In genomic region chr9:22056303-22056910, GRCm38 (mm10) we compare ENCODE assay signal across 25 mouse cellular contexts. TPM values are rescaled to one million over a fixed set of nuclear protein-coding genes. Genes with fewer than 3 reads are reported as not detected.
DNase-seq lines count a peak whose midpoint lies in the region; ATAC-seq and TF ChIP-seq lines count a peak whose summit lies in the region.
"Had no signal": no experiment of that assay in that cellular context is flagged by ENCODE, and none has a peak within 500 bp of the region (broad histone marks: within the 10 kb centered on the region; RNA-seq: fewer than 3 reads in every experiment).

No protein-coding gene starts in this region.

- no peak for TF ChIP-seq EP300 in liver, postnatal 0 days (IDR thresholded peaks at IDR 0.05; ENCODE audit: low read depth)

- no peak overlapping the region for H3K4me3 ChIP-seq in liver, adult 2 months (ENCODE audit: insufficient read depth, low read depth, low read length)
- no peak overlapping the region for H3K4me3 ChIP-seq in liver, postnatal 0 days (ENCODE audit: low read depth, low read length)
- no peak overlapping the region for H3K4me3 ChIP-seq in midbrain, embryonic 15.5 days
- H3K4me3 ChIP-seq: embryonic facial prominence, embryonic 15.5 days; erythroblast, embryonic 14.5 days; forebrain, embryonic 10.5 days; gastrocnemius, adult 2 months; heart, embryonic 12.5 days; hindbrain, embryonic 15.5 days had no signal

- no peak for TF ChIP-seq CTCF in liver, adult 2 months (IDR thresholded peaks at IDR 0.05; ENCODE audit: low read depth, low read length)
- no peak for TF ChIP-seq CTCF in liver, postnatal 0 days (IDR thresholded peaks at IDR 0.05; ENCODE audit: low read depth)

- peak; percentile 43 for DNase-seq in kidney, adult 18-20 months
- no peak for DNase-seq in kidney, postnatal 10 days
- DNase-seq in liver, adult 2 months (ENCODE audit: extremely low read depth, low read depth, low spot score): peak; percentile 82
- no peak for DNase-seq in liver, postnatal 0 days
- peak; percentile 47 for DNase-seq in kidney, postnatal 14 days
- DNase-seq in kidney, postnatal 36 days: peak; percentile 67 to 75
- DNase-seq: adrenal gland, adult 8-10 months; embryo, embryonic 11 days; gastrocnemius, adult 2 months; gastrocnemius, postnatal 25 days had no signal

- 25% methylated on average over 9 of the region's 9 CpGs for WGBS in liver, adult 2 months
- WGBS in liver, postnatal 0 days (ENCODE audit: insufficient replicate concordance): 63% methylated on average over 9 of the region's 9 CpGs
- WGBS in midbrain, embryonic 15.5 days: 79% methylated on average over 9 of the region's 9 CpGs

- H3K4me1 ChIP-seq in liver, adult 2 months (ENCODE audit: control insufficient read depth, insufficient read depth, low read length): peaks cover 7% of the 10 kb centered on the region; the same call in 1 of the 2 replicates
- H3K4me1 ChIP-seq in liver, postnatal 0 days (ENCODE audit: insufficient read depth): peaks cover 17% of the 10 kb centered on the region
- peaks cover 17% of the 10 kb centered on the region for H3K4me1 ChIP-seq in midbrain, embryonic 15.5 days

- 0 out of 2 replicates have a peak, but pooled peaks cover 2% of the 10 kb centered on the region for H3K36me3 ChIP-seq in liver, adult 2 months (ENCODE audit: control insufficient read depth, insufficient read depth, low read length)
- H3K36me3 ChIP-seq in liver, postnatal 0 days (replicated peaks; ENCODE audit: insufficient read depth, low read length): peaks cover 24% of the 10 kb centered on the region
- peaks cover 12% of the 10 kb centered on the region; the same call in 1 of the 2 replicates for H3K36me3 ChIP-seq in midbrain, embryonic 15.5 days (replicated peaks)

- TF ChIP-seq POLR2A in liver, adult 2 months (IDR thresholded peaks at IDR 0.05; ENCODE audit: extremely low read depth, insufficient read depth, low read length): no peak

- no peak overlapping the region for H3K9ac ChIP-seq in liver, adult 2 months (ENCODE audit: low read depth, low read length)
- H3K9ac ChIP-seq in liver, postnatal 0 days (replicated peaks): no peak overlapping the region
- no peak overlapping the region for H3K9ac ChIP-seq in midbrain, embryonic 15.5 days
- H3K9ac ChIP-seq: embryonic facial prominence, embryonic 15.5 days; heart, embryonic 12.5 days; hindbrain, embryonic 15.5 days had no signal

- ATAC-seq in liver, postnatal 0 days: no peak
- no peak for ATAC-seq in midbrain, embryonic 15.5 days (replicated peaks)
- ATAC-seq: forebrain, embryonic 14.5 days had no signal

- no peaks in the 10 kb centered on the region for H3K79me2 ChIP-seq in liver, adult 2 months (ENCODE audit: control insufficient read depth, insufficient read depth, low read length)

- H3K27ac ChIP-seq in liver, adult 2 months (replicated peaks; ENCODE audit: insufficient read depth, low read depth, low read length): peak overlapping the region; percentile 17; the same call in 1 of the 2 replicates
- H3K27ac ChIP-seq in liver, postnatal 0 days (ENCODE audit: low read depth): no peak overlapping the region
- H3K27ac ChIP-seq in midbrain, embryonic 15.5 days: no peak overlapping the region
- H3K27ac ChIP-seq: embryonic facial prominence, embryonic 15.5 days; forebrain, embryonic 10.5 days; gastrocnemius, adult 2 months; hindbrain, embryonic 15.5 days had no signal

- H3K9me3 ChIP-seq in liver, postnatal 0 days (ENCODE audit: low read length): no peaks in the 10 kb centered on the region
- no peaks in the 10 kb centered on the region for H3K9me3 ChIP-seq in midbrain, embryonic 15.5 days
- H3K9me3 ChIP-seq: embryonic facial prominence, embryonic 15.5 days; forebrain, embryonic 10.5 days; heart, embryonic 12.5 days; hindbrain, embryonic 15.5 days had no signal

- H3K4me2 ChIP-seq in liver, postnatal 0 days (ENCODE audit: low read depth, low read length): no peak overlapping the region
- no peak overlapping the region for H3K4me2 ChIP-seq in midbrain, embryonic 15.5 days
- H3K4me2 ChIP-seq: embryonic facial prominence, embryonic 15.5 days; heart, embryonic 12.5 days; hindbrain, embryonic 15.5 days had no signal

- peaks cover 6% of the 10 kb centered on the region for H3K27me3 ChIP-seq in liver, adult 2 months (ENCODE audit: control insufficient read depth, insufficient read depth, low read length)
- H3K27me3 ChIP-seq in liver, postnatal 0 days (ENCODE audit: insufficient read depth, low read length): peaks cover 37% of the 10 kb centered on the region
- H3K27me3 ChIP-seq in midbrain, embryonic 15.5 days (replicated peaks): no peaks in the 10 kb centered on the region
- H3K27me3 ChIP-seq: hindbrain, embryonic 15.5 days had no signal

RNA-seq across cellular contexts. Expression of gene Elavl3, which starts 4.6 kb away (rescaled TPM):
- total RNA-seq in liver, adult 2 months (2014; rRNA removed): not detected in 2 replicates
- polyA plus RNA-seq in liver, adult 2 months (2012; rRNA removed): not detected in 2 replicates
- polyA plus RNA-seq in liver, postnatal 0 days (2015; fragmentation: Nextera tagmentation; extraction: Ambion mirVana): not detected in 2 replicates
- polyA plus RNA-seq in midbrain, embryonic 15.5 days (2015; fragmentation: Nextera tagmentation; extraction: Ambion mirVana): 110 and 113 TPM in 2 replicates
- total RNA-seq: common myeloid progenitor, adult 5-6 weeks; gastrocnemius, adult 2 months had no signal

RNA-seq across cellular contexts. Expression of gene Gm49318, which starts 14.7 kb away (rescaled TPM):
- total RNA-seq in liver, adult 2 months (2014; rRNA removed): not detected in 2 replicates
- not detected in 2 replicates for polyA plus RNA-seq in liver, adult 2 months (2012; rRNA removed)
- polyA plus RNA-seq in liver, postnatal 0 days (2015; fragmentation: Nextera tagmentation; extraction: Ambion mirVana): not detected in 2 replicates
- not detected in 2 replicates for polyA plus RNA-seq in midbrain, embryonic 15.5 days (2015; fragmentation: Nextera tagmentation; extraction: Ambion mirVana)
- total RNA-seq: adrenal gland, postnatal 4 days; common myeloid progenitor, adult 5-6 weeks; G1E; gastrocnemius, adult 2 months; gastrocnemius, postnatal 25 days; granulocyte monocyte progenitor cell, adult 5-6 weeks; heart, postnatal 25 days had no signal
- polyA plus RNA-seq: brain, embryonic 14.5 days; embryonic facial prominence, embryonic 11.5 days; embryonic facial prominence, embryonic 15.5 days; erythroblast, embryonic 14.5 days; forebrain, embryonic 10.5 days; forebrain, embryonic 14.5 days; G1E; heart, embryonic 12.5 days; heart, embryonic 16.5 days; hindbrain, embryonic 15.5 days had no signal

RNA-seq across cellular contexts. Expression of gene Zfp653, which starts 14.8 kb away (rescaled TPM):
- total RNA-seq in liver, adult 2 months (2014; rRNA removed): 2.9 and 3.6 TPM in 2 replicates
- 6.9 and 13.0 TPM in 2 replicates for polyA plus RNA-seq in liver, adult 2 months (2012; rRNA removed)
- 2.6 and 3.1 TPM in 2 replicates for polyA plus RNA-seq in liver, postnatal 0 days (2015; fragmentation: Nextera tagmentation; extraction: Ambion mirVana)
- polyA plus RNA-seq in midbrain, embryonic 15.5 days (2015; fragmentation: Nextera tagmentation; extraction: Ambion mirVana): 21.7 and 22.5 TPM in 2 replicates

RNA-seq across cellular contexts. Expression of gene Ecsit, which starts 28.8 kb away (rescaled TPM):
- total RNA-seq in liver, adult 2 months (2014; rRNA removed): 34.1 and 39.1 TPM in 2 replicates
- 63.9 and 69.2 TPM in 2 replicates for polyA plus RNA-seq in liver, adult 2 months (2012; rRNA removed)
- 18.1 and 18.2 TPM in 2 replicates for polyA plus RNA-seq in liver, postnatal 0 days (2015; fragmentation: Nextera tagmentation; extraction: Ambion mirVana)
- 58.8 and 59.4 TPM in 2 replicates for polyA plus RNA-seq in midbrain, embryonic 15.5 days (2015; fragmentation: Nextera tagmentation; extraction: Ambion mirVana)

RNA-seq across cellular contexts. Expression of gene Cnn1, which starts 42.6 kb away (rescaled TPM):
- total RNA-seq in liver, adult 2 months (2014; rRNA removed): 0.28 and 1.0 TPM in 2 replicates
- polyA plus RNA-seq in liver, adult 2 months (2012; rRNA removed): 0.22 and 0.36 TPM in 2 replicates
- polyA plus RNA-seq in liver, postnatal 0 days (2015; fragmentation: Nextera tagmentation; extraction: Ambion mirVana): 0.33 and 0.68 TPM in 2 replicates
- polyA plus RNA-seq in midbrain, embryonic 15.5 days (2015; fragmentation: Nextera tagmentation; extraction: Ambion mirVana): 1.9 and 2.4 TPM in 2 replicates
- total RNA-seq: common myeloid progenitor, adult 5-6 weeks; granulocyte monocyte progenitor cell, adult 5-6 weeks had no signal
- polyA plus RNA-seq: erythroblast, embryonic 14.5 days; G1E had no signal

Comparison
In these comparisons a context has a peak if more than half of its experiments do, and no peak if none do; other contexts are left out.
1. DNase-seq: peak in kidney, adult 18-20 months (single experiment), liver, adult 2 months (single experiment), kidney, postnatal 14 days (single experiment) and kidney, postnatal 36 days (2 of 2); none in kidney, postnatal 10 days (single experiment) and liver, postnatal 0 days (single experiment).
2. RNA of gene Elavl3, which starts 4.6 kb away (polyA plus RNA-seq): 110 to 113 TPM in midbrain, embryonic 15.5 days; not detected in liver, postnatal 0 days and not detected in liver, adult 2 months; every median in the first group is over 100 times any median in the second.